Mouse (Mus musculus) urinary bladder, adult 2 months (tissue): ENCODE results near the gene Zhx3. TPM values are rescaled to one million over a fixed set of nuclear protein-coding genes. Genes with fewer than 3 reads are reported as not detected.

Experiments used
- DNase-seq: peaks from one replicate; pipeline ENCODE4 v3.0.0; 2022; ENCODE audit warnings: low spot score
- polyA plus RNA-seq: library from polyadenylated mRNA; depleted of rRNA; stranded (reverse); fragments of >200 nt; gene quantifications from 2 replicates; pipeline ENCODE4 v1.2.3, GENCODE M21; 2012

Gene Zhx3
- polyA plus RNA-seq, 1 experiment: 5.7 TPM

DNA sequence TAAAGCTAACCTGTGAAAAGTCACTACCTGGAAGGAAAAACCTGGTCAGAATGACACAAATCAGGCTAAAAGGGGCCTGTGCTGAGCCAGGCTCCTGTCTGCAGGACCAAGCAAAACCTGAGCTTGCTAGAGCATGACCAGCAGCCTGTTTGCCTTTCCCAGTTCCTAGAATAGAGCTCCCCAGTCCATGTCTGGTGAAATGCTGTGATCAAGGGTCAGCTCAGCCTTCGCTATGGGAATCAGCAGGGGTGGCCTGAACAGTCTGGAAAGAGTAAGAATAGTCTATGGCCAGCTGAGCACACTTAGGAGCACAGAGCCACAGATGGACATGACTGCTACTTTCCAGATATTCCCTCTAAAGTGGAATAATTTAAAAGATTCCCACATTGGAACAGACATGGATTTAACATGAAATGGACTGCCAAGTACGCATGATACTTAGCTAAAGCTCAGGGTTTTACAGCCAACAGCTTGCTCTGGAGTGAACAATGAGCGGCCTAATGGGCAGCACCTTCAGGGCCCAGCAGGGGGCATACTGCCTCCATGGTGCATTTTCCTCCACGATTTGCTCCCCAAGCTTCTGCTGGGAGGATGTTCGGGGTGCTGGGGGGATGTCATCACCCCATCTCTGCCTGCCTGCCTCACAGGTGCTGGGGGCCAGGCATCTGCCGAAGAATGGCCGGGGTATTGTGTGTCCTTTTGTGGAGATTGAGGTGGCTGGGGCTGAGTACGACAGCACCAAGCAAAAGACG, 112.2 kb downstream of the Zhx3 start:
- DNase-seq: no peak

DNA sequence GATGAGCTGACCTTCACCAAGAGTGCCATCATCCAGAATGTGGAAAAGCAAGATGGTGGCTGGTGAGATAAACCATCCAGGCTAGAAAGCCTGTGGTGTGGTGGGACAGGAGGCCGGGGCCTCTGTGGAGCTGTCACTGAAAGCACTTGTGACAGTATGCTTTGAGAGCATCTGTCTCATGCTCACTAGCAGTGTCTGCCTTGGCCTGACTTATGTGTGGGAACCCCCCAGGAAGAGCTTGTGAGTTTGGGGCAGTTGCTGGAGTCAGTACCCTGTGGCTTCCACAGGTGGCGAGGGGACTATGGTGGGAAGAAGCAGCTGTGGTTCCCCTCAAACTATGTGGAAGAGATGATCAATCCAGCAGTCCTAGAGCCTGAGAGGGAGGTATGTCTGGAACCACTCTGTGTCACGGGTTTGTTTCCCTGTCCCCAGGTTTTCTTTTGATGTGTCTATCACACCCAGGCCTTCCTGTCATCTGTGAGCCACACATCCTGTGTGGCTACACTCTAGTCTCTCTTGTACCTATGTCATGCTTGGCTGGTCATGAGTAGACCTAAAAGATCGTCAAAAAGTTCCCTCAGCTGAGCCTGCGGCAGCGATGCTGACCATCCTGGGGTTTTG, 116.1 kb downstream of the Zhx3 start:
- no peak for DNase-seq

GRCm38 (mm10) chr2:160747075-160747474, 125.7 kb downstream of the Zhx3 start:
- no peak for DNase-seq

DNA sequence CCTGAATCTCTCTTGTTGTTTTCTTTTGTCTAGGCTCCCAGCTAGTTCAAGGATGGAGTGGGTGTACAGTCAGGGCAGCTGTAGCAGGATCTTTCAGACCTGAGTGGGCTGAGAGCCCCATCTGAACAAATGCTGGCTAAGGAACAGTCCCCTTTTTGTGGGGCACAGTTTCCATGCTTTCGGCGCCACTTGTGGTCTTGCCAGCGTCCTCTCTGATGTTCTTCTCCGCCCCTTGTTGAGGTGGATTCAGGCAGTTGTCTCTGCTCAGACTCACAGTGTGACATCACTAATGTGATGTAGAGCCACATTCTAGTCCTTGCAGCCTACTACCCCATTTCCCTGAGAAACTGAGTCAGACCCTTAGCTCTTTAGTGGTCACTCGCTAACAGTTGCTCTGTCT, 126.2 kb downstream of the Zhx3 start:
- DNase-seq: no peak

DNA sequence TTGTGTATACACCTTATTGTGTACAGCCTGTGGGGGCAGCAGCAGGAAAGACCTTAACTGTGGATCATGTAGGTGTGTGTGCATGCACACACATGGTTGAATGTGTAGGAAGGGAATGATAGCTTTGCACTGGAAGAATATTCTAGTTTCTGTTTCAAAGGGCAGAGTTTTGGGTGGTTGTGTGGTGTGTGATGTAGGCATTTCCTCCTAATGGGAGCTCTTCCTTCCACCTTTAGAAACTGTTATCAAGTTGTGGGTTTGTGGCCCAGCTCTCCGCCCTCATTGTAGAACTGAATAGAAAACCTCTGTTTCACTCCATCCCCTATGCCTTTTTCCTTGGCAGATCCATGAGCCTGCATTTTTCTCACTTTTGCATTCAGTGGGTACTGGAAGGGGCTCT, 127.3 kb downstream of the Zhx3 start:
- DNase-seq: no peak

GRCm38 (mm10) chr2:160744823-160745210, 128.0 kb downstream of the Zhx3 start:
- DNase-seq: no peak

DNA sequence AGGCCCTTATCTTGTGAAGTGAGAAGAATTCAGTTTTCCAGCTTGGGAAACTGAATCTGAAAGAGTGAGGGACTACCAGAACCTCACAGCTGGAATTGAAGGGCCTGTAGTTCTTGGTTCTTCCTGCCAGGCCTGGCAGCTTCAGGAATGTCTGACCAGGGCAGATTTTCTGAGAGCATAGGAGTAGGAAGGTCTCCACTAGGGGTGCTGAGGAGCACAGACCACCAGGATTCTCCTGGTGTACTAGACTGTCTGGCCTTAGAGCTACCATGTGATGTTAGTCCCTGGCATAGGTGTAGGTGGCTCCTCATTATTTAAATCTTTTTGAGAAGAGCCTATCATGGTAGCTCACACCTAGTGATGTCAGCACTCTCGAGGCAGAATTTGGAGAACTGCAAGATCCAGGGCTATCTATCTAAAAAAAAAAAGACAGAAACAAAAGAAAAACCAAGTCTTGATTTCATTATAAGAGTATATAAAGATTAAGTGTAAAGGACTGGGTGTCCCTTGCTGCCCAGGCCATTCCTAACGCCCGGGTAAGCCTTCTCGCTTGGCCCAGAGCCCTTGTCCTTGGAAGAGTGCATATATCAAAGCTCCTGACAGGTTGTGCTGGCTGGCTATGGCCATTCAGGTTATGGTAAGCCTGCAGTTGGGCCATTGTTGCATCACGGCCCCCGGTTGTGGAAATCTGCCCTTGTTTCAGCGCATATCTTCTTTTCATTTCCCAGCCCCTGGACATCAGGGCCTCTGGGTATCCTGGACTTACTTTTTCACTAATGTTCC, 128.6 kb downstream of the Zhx3 start:
- DNase-seq: no peak

DNA sequence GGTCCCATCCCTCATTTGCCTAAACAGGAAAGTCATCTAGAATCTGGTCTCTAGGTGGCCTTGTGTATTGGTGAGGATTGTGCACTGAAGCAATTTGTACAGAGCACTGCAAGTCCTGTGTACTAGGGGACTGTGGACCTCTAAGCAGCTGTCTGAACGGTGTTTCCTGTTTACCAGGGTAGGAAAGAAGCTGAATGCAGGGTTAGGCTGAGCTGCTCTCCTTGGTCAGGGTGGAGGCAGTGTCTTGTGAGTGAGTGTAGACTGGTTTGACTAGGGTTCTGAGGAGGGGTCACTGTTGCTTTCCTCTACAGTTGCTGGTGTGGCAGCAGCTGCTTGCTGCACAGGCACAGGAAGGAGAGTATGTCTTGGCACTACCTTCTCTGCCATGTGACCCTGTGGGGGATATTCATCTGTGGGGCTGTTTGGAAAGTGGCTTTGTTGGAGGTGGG, 130.6 kb downstream of the Zhx3 start:
- no peak for DNase-seq

DNA sequence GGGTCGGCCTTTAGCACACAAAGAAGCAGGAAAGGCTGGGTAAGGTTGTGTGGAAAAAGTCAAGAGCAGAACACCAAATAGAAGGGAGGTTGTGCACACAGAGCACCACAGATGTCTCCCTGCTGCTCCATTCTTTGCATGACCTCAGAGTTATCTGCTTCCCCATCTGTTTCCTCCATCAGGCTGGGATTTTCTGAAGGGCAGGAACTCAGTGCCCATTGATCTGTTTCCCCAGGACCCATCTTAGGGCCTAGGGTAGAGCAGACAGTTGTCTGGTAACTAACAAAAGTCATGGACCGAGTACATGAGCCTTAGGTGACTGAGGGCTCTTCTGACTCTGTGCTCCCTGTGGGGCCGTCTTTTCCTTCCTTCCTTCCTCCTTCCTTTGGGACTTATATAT, 131.2 kb downstream of the Zhx3 start:
- DNase-seq: no peak

GRCm38 (mm10) chr2:160740521-160741156, 132.2 kb downstream of the Zhx3 start:
- DNase-seq: no peak

- DNase-seq: no peak
These were observed 133.0 kb downstream of the Zhx3 start for GRCm38 (mm10) chr2:160739647-160740356.

DNA sequence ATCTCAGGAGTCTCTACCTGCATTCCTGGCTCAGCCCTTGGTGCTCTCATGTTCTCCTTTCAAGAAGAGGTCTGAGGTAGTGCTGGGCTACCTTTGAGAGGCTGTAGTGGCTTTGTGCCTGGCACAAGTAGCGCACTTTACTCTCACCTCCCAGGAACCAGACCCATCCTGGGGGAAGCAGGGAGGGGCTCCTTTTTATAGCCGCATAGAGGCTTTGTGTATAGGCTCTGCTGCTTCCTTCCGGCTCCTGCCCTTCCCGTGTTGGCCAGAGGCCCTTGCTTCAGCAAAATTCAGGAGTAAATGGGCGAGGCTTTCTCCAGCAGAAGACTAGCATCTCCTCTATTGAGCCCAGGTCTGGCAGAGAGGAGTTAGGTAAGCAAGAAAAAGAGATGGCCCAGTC, 134.4 kb downstream of the Zhx3 start:
- no peak for DNase-seq

DNA sequence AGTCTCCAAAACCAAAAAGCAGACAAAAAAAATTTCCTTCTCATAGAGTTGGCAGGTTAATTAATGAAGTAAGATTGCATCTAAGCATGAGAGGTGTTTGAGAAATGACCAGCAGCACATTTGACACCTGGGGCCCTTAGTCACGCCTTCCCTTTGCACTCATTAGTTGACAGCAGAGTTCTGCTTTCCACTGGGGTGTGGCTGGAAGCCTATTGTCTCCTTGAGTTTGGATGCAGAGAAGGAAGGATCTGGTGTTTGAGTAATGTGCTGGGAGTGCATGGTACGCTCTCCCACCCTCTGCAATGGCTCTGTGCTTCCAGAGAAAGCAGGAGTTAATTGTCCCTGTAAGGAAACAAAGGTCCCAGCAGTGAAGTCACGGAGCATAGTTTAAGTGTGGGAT, 136.3 kb downstream of the Zhx3 start:
- DNase-seq: no peak

GRCm38 (mm10) chr2:160735706-160736310, 137.0 kb downstream of the Zhx3 start:
- no peak for DNase-seq

GRCm38 (mm10) chr2:160734331-160734730, 138.5 kb downstream of the Zhx3 start:
- DNase-seq: no peak

DNA sequence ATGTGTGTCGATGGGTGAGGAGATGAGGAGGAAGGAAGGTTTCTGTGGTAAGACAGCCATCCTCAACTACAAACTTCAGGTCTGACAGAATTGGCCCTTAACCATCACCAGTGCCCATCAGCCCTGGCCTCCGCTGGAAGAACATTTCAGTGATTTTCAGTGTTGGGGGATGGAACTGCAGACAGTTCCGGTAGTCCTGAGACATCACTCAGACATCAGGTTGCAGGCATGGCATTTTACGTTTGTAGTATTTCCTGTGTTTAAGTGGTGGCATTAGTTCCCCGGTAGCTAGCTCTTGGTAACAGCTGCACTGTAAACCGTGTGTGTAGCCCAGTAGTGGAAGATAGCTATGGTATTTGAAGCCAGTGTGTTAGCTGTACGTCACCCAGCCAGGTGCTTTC, 139.7 kb downstream of the Zhx3 start:
- no peak for DNase-seq

DNA sequence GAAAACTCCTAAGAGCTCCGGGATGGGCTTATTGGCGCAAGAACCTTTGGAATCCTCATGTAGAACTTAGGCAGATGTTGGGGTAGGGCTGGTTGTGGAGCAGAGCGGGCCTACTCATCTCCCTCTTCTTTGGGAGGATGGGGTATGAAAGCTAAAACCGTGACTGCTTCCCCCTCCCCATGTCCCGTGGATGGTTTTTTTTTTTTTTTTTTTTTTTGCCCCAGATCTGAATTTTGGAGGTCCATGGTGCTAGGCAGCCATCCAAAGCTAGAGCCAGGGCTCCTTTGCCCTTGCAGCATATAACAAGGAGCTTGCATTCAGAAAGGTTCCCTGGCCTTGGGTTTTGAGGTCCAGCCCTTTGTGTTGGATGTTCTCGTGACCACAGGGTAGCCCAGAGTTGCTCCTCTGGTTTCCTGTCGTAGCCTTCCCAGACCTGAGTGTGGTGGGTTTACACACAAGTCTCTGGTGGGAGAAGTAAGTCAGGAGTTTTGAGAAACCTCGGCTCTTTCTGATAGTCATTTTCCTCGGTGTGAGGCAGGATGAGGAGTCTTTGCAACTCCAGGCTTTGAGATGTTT, 140.3 kb downstream of the Zhx3 start:
- no peak for DNase-seq

- DNase-seq: peak; percentile 64
These were observed 140.9 kb downstream of the Zhx3 start for GRCm38 (mm10) chr2:160731839-160732261.

DNA sequence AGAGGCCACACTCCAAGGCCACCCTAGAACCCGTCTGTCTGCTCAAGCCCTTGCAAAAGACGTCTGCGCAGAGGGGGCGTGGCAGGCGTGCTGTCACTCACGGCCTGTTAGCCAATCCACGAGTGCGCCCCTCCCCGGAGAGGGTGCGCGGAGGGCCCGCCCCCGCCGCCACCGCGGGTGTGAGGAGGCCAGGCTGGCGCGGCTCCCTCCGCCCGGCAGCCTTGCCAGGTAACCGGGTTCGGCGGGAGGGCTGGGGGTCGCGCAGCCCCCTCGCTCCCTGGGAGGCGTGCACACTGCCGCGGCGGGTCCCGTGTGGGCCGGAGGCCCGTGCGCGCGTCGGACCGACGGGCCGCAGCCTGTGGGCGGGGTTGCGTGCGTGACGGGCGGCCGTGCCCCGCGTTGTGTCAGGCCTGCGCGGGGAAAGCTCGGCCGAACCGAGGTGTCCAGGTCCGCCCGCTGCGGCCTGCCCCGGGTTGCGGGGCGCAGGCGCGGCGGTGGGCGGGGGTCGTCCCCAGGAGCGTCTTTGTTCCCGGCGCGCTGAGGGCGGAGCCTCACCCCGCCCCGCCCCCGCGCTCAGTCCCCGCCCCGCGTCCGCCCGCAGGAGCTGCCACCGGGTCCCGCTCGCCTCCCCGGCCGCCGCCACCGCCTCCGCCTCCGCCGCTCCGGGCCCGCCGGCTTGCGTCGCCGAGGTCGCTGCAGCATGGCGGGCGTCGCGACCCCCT, 141.5 kb downstream of the Zhx3 start, which contains the start of gene Plcg1:
Plcg1 (plus strand) TSS at position 184 of the 722 bp plus-strand sequence.
- DNase-seq: peak; percentile 87

DNA sequence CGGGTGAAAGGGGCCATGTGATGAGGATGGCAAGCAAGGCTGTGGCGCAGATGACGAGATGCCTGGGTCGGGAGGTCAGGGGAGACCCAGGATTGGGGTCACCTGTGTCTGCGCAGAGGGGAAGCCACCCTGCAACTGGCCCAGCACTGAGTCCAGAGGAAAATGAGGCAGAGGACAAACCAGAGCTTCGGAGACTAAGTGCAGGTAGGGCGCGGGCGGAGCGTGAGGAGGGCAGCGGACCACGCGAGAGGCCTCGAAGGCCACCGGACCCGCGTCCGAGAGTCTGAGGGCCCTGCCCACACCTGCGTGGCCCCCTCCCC, 142.0 kb downstream of the Zhx3 start:
- DNase-seq: no peak
